Mouse (Mus musculus): ENCODE data around the gene Thra.

DNA sequence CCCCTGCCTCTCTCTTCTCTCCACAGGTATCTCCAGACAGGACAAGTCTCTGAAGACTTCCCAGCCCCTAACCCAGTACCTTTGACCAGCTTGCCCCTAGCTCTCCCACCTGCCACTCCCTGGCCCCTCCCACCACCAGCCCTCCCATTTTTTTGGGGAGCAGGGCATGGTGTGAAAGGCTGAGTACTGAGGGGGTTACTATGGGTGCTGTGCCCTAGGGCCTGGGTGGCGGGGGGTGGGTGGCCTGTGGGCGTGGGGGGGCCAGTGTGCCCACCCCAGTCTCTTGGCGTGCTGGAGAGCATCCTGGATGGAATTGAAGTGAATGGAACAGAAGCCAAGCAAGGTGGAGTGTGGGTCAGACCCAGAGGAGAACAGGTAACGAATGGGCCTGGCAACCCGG is 12.8 kb downstream of the Thra start:
- TF ChIP-seq GATA1 (IDR thresholded peaks at IDR 0.05; ENCODE audit: borderline replicate concordance, low read length) (no peak), FLI1 (IDR thresholded peaks at IDR 0.05; ENCODE audit: low read length) (no peak)
